Comparison of ENCODE assay signal across 21 mouse cellular contexts in the genomic region with DNA sequence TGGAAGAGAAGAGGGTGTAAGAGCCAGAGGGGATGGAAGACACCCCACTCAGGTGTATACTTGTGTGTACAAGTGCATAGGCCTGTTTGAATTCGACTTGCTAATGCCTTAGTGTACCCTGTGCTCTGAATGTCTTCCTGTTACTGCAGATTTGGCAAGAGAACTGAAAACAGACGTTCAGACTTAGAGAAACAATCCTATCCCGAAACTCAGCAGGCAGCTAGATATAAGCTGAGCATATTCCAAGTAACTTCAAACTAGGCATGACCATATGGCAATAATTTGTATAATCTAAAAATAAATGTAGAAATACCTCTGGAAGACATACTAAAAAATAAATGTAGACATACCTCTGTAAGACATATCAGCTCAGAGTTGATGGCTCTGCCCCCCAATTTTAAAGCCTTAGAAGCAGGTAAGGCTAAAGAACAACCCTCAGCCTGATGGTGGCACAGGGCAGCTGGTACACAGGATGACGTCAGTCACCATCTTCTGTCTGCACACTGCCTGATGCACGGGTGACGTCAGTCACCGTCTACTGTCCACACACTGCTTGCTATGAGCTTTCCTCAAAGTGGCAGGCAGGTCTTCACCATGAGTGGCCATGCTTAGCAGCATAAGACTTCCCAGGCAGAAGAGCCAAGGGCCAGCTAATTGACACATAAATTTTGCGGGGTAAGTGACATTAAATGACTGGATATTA. TPM values are rescaled to one million over a fixed set of nuclear protein-coding genes. Genes with fewer than 3 reads are reported as not detected.
A peak's percentile ranks its signal among the peaks of the same experiment; 100 is the strongest.
DNase-seq lines count a peak whose midpoint lies in the region; TF ChIP-seq lines count a peak whose summit lies in the region.
"Had no signal": no experiment of that assay in that cellular context is flagged by ENCODE, and none has a peak within 500 bp of the region (broad histone marks: within the 10 kb centered on the region; RNA-seq: fewer than 3 reads in every experiment).

No protein-coding gene starts in this region.

- TF ChIP-seq EP300 in CH12.LX (IDR thresholded peaks at IDR 0.05; ENCODE audit: low read length): no peak

- dilution Hi-C loops in CH12.LX (cut with MboI; ENCODE audit: extremely low pct_ligation_motif_present, extremely low pct_unique_long_range_greater_than_20kb, low sequenced_read_pairs): no loop called here

- H3K4me1 ChIP-seq in CH12.LX (ENCODE audit: control insufficient read depth in 1 of 2, insufficient read depth in 2 of 2): peaks cover 0 to 11% of the 10 kb centered on the region in 2 experiments; a peak in 2 of 4 replicates
- H3K4me1 ChIP-seq in cortical plate, adult 2 months (ENCODE audit: control insufficient read depth, insufficient read depth, low read length): peaks cover 2% of the 10 kb centered on the region; the same call in 1 of the 2 replicates
- H3K4me1 ChIP-seq: limb, embryonic 12.5 days; midbrain, embryonic 12.5 days; neural tube, embryonic 13.5 days had no signal

- no peaks in the 10 kb centered on the region for H3K9me3 ChIP-seq in CH12.LX (replicated peaks; ENCODE audit: low read length)
- H3K9me3 ChIP-seq: limb, embryonic 12.5 days; midbrain, embryonic 12.5 days; neural tube, embryonic 13.5 days had no signal

- H3K36me3 ChIP-seq in CH12.LX (replicated peaks in 1 of 2; ENCODE audit: control insufficient read depth in 1 of 2, insufficient read depth in 1 of 2, low read length in 1 of 2): no peaks in the 10 kb centered on the region
- H3K36me3 ChIP-seq: limb, embryonic 12.5 days; midbrain, embryonic 12.5 days; neural tube, embryonic 13.5 days had no signal

- no peak overlapping the region for H3K4me3 ChIP-seq in layer of hippocampus, adult 2 months
- H3K4me3 ChIP-seq in CH12.LX (replicated peaks in 1 of 3; ENCODE audit: low read depth in 2 of 3, low read length in 2 of 3, poor library complexity in 1 of 3): no peak overlapping the region
- H3K4me3 ChIP-seq in cortical plate, adult 2 months (ENCODE audit: insufficient read depth, low read length): no peak overlapping the region
- H3K4me3 ChIP-seq: heart, adult 2 months; limb, embryonic 12.5 days; midbrain, embryonic 12.5 days; neural tube, embryonic 13.5 days had no signal

- no peak for TF ChIP-seq CTCF in layer of hippocampus, adult 2 months (conservative IDR thresholded peaks at IDR 0.05)
- TF ChIP-seq CTCF in CH12.LX (conservative IDR thresholded peaks at IDR 0.05 in 1 of 2, IDR thresholded peaks at IDR 0.05 in 1 of 2; ENCODE audit: low read depth in 2 of 2, low read length in 2 of 2): no peak
- TF ChIP-seq CTCF in cortical plate, adult 2 months (IDR thresholded peaks at IDR 0.05; ENCODE audit: extremely low read depth, insufficient read depth, low read length): no peak

- peak overlapping the region; percentile 73 for H3K27ac ChIP-seq in layer of hippocampus, adult 2 months
- H3K27ac ChIP-seq in CH12.LX (ENCODE audit: insufficient read depth, low read depth): no peak overlapping the region
- H3K27ac ChIP-seq in cortical plate, adult 2 months (ENCODE audit: insufficient read depth, low read length): 0 out of 2 replicates have a peak overlapping the region, but pooled peaks have one; percentile 14
- H3K27ac ChIP-seq: heart, adult 2 months; hindbrain, embryonic 14.5 days; limb, embryonic 12.5 days; midbrain, embryonic 12.5 days; neural tube, embryonic 13.5 days had no signal

- peak; percentile 55 for DNase-seq in cerebellum, adult 9-11 months
- DNase-seq in cerebellum, postnatal 10 days: no peak
- DNase-seq in layer of hippocampus, adult 2 months (ENCODE audit: low spot score in 2 of 2): peak in 1 of 2 experiments; percentile 36
- DNase-seq in layer of hippocampus, postnatal 36 days: no peak
- DNase-seq in CH12.LX (ENCODE audit: extremely low read depth): no peak
- no peak for DNase-seq in lung, postnatal 25 days (ENCODE audit: low spot score)
- DNase-seq in thymus, adult 18-20 months: no peak
- DNase-seq: B cell, adult 2 months; gastrocnemius, postnatal 25 days; heart, adult 2 months; heart, postnatal 36 days; kidney, adult 8-10 months; kidney, postnatal 14 days; lung, embryonic 14.5 days; lung, postnatal 4 days; thymus, postnatal 25 days had no signal

- TF ChIP-seq RAD21 in CH12.LX (IDR thresholded peaks at IDR 0.05; ENCODE audit: low read depth, low read length): no peak

- no peak for TF ChIP-seq POLR2A in CH12.LX (IDR thresholded peaks at IDR 0.05; ENCODE audit: low read depth, low read length)
- no peak for TF ChIP-seq POLR2A in cortical plate, adult 2 months (IDR thresholded peaks at IDR 0.05; ENCODE audit: extremely low read depth, insufficient read depth, low read length)

- H3K9ac ChIP-seq in CH12.LX (ENCODE audit: insufficient read depth, low read depth): no peak overlapping the region
- H3K9ac ChIP-seq: hindbrain, embryonic 14.5 days; limb, embryonic 12.5 days; lung, embryonic 14.5 days; midbrain, embryonic 12.5 days; neural tube, embryonic 13.5 days had no signal

- in situ Hi-C loops in CH12.LX (cut with MboI; ENCODE audit: low pct_ligation_motif_present, low pct_unique_long_range_greater_than_20kb, low sequenced_read_pairs): loop anchor here (10.0 kb wide), 1 partner anchor 324 kb away; a partner anchor contains a TSS

- no peaks in the 10 kb centered on the region for H3K79me2 ChIP-seq in CH12.LX (replicated peaks; ENCODE audit: control insufficient read depth, extremely low read depth, insufficient read depth, poor library complexity, severe bottlenecking)

- H3K4me2 ChIP-seq in CH12.LX (ENCODE audit: insufficient read depth, low read depth, poor library complexity, severe bottlenecking): no peak overlapping the region
- H3K4me2 ChIP-seq: hindbrain, embryonic 14.5 days; limb, embryonic 12.5 days; lung, embryonic 14.5 days; midbrain, embryonic 12.5 days; neural tube, embryonic 13.5 days had no signal

- no peaks in the 10 kb centered on the region for H3K27me3 ChIP-seq in CH12.LX (replicated peaks)
- H3K27me3 ChIP-seq: limb, embryonic 12.5 days; midbrain, embryonic 12.5 days; neural tube, embryonic 13.5 days had no signal

TF ChIP-seq in CH12.LX, 34 proteins besides CTCF, POLR2A, EP300 and RAD21:
- no peak for TF ChIP-seq MEF2A (IDR thresholded peaks at IDR 0.05; ENCODE audit: borderline replicate concordance, low read depth, low read length)
- TF ChIP-seq JUN (IDR thresholded peaks at IDR 0.05; ENCODE audit: insufficient read depth, low read depth, low read length): peak; percentile 62
- 0 out of 2 replicates have a peak, but pooled peaks have one; percentile 29 for TF ChIP-seq JUND (conservative IDR thresholded peaks at IDR 0.05; ENCODE audit: low read depth, low read length)
- no peak for TF ChIP-seq NRF1 (IDR thresholded peaks at IDR 0.05; ENCODE audit: low read depth, low read length)

RNA-seq across cellular contexts. Expression of a gene that starts 16.2 kb away (rescaled TPM):
- 100 to 1,000 TPM; 170 to 180 TPM for total RNA-seq in layer of hippocampus, adult 2 months (2021)
- 100 to 1,000 TPM; 183 to 189 TPM for total RNA-seq in layer of hippocampus, postnatal 36 days (2021)
- total RNA-seq in CH12.LX (2012; rRNA removed) (not detected in 2 replicates), CH12.LX (2014; rRNA removed) (not detected in 2 replicates)
- polyA plus RNA-seq in CH12.LX (2012; ENCODE audit: insufficient read length, low read depth): not detected in 2 replicates
- 124 and 127 TPM in 2 replicates for polyA plus RNA-seq in cortical plate, adult 2 months (2012; rRNA removed)
- total RNA-seq: gastrocnemius, postnatal 25 days; heart, postnatal 36 days had no signal

RNA-seq across cellular contexts. Expression of a gene that starts 16.6 kb away (rescaled TPM):
- 10 to 100 TPM; 80.9 to 84.4 TPM for total RNA-seq in layer of hippocampus, adult 2 months (2021)
- 10 to 100 TPM; 69.8 to 84.2 TPM for total RNA-seq in layer of hippocampus, postnatal 36 days (2021)
- total RNA-seq in CH12.LX (2012; rRNA removed) (15.1 and 22.5 TPM in 2 replicates), CH12.LX (2014; rRNA removed) (21.1 and 26.0 TPM in 2 replicates)
- 58.8 and 62.9 TPM in 2 replicates for polyA plus RNA-seq in CH12.LX (2012; ENCODE audit: insufficient read length, low read depth)
- polyA plus RNA-seq in cortical plate, adult 2 months (2012; rRNA removed): 46.7 and 50.3 TPM in 2 replicates

RNA-seq across cellular contexts. Expression of a gene that starts 52.4 kb away (rescaled TPM):
- total RNA-seq in layer of hippocampus, adult 2 months (2021): 10 to 100 TPM; 19.3 to 25.5 TPM
- 10 to 100 TPM; 21.3 to 24.6 TPM for total RNA-seq in layer of hippocampus, postnatal 36 days (2021)
- total RNA-seq in CH12.LX (2012; rRNA removed): 17.3 and 20.1 TPM in 2 replicates
- 43.8 and 48.0 TPM in 2 replicates for total RNA-seq in CH12.LX (2014; rRNA removed)
- 35.7 and 39.7 TPM in 2 replicates for polyA plus RNA-seq in CH12.LX (2012; ENCODE audit: insufficient read length, low read depth)
- polyA plus RNA-seq in cortical plate, adult 2 months (2012; rRNA removed): 35.5 and 38.3 TPM in 2 replicates

Comparison
In these comparisons a context has a peak if more than half of its experiments do, and no peak if none do; other contexts are left out.
1. RNA of a gene that starts 16.2 kb away (total RNA-seq): 183 to 189 TPM in layer of hippocampus, postnatal 36 days and 170 to 180 TPM in layer of hippocampus, adult 2 months; not detected in CH12.LX; every median in the first group is over 100 times any median in the second.